Mouse (Mus musculus) cerebellum, postnatal 36 days (tissue): Measurements from ENCODE around the gene Hoxb13.

ENCODE experiments used
- DNase-seq, 2 experiments: peaks; one replicate each; pipeline ENCODE4 v3.0.0; 2021 to 2022; ENCODE audit warnings: mixed read lengths in 2 of 2

Hoxb13 gene

DNA sequence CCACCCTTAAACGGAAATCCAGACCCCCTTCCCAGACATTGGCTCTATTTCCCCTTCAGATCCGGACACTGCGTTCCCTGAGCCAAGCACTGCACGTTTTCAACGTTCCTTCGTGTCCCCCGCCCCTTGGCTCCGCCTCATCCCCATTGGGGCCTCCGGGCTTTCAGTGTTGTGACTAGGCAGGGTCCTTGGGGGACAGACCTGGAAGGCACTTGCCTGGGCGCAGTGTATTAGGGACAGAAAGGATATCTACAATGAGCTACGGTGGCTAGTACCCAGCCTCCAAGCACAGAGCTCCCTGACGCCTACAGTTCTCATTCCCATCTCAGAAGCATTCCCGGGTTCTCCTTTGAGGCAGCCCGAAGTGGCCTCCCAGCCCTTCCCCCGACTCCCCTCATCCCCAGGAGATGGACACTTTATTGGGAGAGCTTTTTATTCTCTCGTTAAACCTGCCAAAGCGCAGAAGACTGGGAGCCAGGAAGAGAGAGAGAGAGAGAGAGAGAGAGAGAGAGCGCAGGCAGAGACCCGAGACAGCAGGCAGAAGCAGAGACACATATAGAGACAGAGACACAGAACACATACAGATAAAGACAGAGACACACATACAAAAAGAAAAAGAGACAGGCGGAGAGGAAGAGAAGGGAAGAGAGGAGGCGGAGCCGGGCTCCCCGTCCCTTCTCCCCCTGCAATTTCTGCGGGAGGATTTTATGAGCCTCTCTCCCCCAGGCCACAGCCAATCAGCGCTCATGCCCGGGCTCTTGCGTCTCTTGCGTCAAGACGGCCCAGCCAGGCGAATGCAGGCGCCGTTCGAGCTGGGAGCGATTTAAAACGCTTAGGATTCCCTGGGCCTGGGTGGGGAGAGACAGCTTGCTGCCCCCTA, at the start of gene Hoxb13:
TSS of gene Hoxb13 (plus strand) at position 796 of the 880 bp plus-strand sequence.
- no peak for DNase-seq

DNA sequence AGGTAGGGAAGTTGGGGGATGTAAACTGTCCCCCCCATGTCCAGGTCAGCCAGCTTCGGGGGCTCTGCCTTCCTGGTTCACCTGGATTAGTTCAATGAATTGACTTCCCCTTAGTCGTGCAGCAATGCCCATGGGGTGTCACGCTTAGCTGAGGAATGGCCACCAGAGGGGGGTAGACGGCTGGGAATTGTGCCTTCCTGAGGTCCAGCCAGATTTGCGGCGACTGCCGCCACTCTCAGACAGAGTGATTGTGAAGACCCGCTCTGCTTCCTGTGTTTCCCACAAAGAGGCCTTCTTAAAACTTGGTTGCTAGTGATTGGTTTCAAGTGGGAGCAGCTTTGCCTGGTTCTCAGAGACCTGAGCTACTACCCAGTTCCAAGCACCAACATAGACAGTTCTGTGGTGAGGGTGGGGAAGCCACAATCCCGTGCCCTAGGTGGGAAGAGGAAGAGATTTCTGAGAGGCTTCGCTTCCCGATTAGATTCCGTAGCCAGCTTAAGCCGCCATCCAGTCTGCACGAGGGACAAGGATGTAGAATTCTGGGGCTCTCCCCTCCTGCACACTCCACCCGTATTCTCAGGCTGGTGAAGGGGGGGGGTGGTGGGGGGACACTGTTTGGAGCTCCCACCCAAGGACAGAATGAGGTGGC, 48.4 kb upstream of the Hoxb13 start:
- DNase-seq = peak; percentile 31 to 33

DNA sequence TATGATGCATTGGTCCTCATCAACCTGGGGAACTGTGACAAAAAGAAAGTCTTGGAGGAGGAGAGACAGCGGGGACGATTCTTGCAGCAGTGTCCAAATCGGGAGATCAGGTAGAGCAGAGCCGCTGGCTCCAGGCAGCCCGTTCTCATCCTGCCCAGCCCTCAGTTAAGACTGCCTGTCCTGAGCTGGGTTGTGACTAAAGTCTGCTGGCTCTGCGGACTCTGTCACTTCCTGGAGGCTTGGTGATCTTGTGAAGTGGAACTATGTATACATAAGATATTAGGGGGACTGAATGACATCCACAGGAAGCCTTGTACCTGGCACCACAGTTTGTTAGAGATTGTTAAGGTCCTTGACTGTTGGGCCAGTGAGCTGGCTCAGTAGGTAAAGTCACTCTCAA, 46.6 kb upstream of the Hoxb13 start:
- no peak for DNase-seq

DNA sequence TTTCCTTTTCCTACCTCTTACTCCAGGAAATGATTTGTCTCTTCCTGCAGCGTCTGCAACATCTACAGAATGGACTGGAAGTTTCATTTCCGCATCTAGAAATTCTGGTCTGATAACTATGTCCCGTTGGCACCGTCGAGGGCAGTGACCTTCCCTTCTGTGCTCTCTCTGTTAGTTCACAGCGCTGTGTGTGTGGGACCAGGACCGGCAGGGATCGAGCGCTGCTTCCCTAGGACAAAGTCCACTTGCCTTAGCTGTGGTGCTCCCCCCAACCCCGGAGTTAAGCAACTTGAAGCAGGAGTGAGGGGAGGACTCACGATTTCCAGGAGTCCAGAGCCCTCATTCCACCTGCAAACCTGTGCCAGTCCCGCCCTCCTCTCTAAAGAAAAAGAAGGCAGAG, 29.3 kb upstream of the Hoxb13 start:
- no peak for DNase-seq

GRCm38 (mm10) chr11:96168125-96168524, 26.0 kb upstream of the Hoxb13 start:
- no peak for DNase-seq

DNA sequence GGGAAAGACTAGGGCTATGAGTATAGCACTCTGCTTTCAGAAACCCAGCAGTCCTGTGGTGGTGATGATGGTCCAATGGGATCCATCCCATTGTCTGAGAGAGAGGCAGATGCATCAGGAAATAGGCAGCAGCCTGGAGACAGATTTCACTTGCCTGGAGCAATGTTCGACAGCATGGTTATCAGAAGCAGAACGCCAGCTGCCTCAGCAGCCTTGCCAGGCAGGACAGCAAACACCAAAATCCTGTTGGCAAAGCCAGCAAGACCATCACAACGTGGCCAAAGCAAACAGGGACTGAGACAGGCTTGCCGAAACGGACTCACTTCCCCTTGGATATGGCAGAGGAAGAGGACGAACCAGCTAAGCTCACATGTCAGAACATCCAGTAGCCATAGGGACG, 25.1 kb upstream of the Hoxb13 start:
- no peak for DNase-seq

GRCm38 (mm10) chr11:96170711-96171379, 23.3 kb upstream of the Hoxb13 start:
- DNase-seq = no peak

- DNase-seq = no peak
Measured at GRCm38 (mm10) chr11:96171601-96172000, 22.5 kb upstream of the Hoxb13 start.

DNA sequence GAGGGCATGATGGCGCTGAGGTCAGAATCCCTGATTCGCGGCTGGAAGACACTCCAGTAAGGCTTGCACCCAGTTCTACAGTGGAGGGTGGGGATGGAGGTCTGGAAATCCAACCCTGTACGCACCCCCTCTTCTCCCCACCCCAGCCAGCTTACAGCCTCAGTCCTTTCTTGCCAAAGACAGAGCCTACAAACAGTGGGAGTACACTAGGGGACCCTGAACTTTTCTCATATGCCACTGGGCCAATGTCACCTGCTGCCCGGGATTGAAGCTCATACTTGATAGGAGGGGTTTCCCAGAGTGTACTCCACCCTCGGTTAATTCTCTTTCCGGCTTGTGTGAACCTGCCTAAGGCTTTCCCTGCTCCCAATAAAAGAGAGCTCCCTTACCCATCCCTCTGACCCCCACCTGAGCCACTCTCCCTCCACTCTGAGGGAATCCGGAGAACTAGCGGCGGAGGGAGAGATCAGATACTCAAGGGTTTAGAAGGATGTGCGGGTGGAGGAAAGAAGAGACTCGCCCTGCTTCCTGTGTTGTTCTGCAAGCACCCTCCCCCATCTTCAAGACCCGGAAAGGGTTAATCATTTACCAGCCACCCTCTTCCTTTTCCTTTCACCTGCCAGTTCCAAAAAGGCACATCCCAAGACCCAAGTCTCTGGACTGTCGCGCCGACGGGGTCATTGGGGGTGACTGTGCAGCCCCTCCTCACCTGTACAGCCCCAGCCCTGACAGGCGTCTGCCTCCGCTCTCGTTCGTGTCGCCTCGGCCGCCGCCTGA, 21.4 kb upstream of the Hoxb13 start:
- no peak for DNase-seq

DNA sequence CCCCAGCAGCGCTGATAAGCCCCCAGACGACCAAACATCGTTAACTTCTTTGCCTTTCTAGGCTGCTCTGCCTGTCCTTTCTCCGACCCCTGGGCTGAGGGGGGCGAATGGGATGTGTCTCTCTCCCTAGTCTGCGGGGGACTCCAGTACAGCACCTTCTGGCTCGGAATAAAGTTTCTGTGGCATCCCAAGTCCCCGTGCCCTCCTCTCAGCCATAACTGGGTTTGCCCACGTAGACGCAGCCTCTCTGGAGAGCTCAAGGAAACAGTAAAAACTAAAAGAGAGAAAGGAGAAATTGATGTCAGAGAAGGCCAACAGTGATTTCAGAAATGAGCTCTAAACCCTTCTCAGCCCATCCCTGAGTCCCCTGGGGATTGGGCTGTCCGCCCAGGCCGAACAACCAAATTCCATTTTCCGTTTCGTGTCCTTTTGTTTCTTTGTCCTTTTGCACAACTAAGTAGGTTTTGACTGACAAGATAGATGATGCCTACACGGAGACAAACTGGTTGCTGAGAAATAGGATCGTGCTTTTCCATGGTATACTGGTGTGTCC, 20.8 kb upstream of the Hoxb13 start:
- DNase-seq = no peak

- no peak for DNase-seq
Measured at GRCm38 (mm10) chr11:96174881-96175280, 19.2 kb upstream of the Hoxb13 start.

GRCm38 (mm10) chr11:96175511-96175910, 18.6 kb upstream of the Hoxb13 start:
- DNase-seq = no peak

- no peak for DNase-seq
Measured at GRCm38 (mm10) chr11:96175951-96176530, 18.1 kb upstream of the Hoxb13 start.

DNA sequence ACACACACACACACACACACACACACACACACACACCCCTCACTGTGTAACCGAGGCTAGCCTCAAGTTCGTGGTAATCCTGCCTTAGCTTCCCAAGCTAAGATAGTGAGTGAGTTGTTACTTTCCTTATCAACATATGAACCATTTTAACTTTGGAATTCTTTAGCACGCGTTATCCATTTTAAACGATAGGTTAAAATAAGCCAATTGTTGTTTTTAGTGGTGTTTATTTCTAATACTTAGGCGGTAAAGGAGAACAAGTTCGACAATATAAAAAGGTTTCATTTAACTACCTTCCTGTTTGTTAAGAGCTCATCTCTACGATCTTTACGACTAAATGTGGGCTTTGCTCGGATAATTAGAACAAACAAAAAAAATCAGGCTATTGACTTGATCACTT, 17.3 kb upstream of the Hoxb13 start:
- DNase-seq = no peak

- no peak for DNase-seq
Measured at GRCm38 (mm10) chr11:96177546-96178174, 16.5 kb upstream of the Hoxb13 start.

DNA sequence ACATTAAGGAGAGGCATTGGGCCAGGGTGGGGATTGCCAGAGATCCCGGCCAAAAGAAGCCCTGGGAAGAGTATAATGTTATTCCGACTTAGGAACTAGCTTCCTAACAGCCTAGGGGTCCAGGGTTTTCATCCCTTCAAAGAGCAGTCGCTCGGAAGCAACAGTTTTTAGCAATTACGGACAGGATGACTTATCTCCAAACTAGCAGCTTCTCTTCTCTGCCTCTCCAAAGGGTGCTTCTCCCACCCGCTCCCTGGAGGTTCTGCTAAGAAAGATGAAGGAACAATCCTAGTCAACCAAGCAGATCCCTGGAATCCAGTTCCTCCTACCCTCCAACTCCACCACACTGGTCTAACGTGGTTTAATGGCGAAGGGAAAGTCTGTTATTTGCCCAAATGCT, 15.8 kb upstream of the Hoxb13 start:
- DNase-seq = no peak

DNA sequence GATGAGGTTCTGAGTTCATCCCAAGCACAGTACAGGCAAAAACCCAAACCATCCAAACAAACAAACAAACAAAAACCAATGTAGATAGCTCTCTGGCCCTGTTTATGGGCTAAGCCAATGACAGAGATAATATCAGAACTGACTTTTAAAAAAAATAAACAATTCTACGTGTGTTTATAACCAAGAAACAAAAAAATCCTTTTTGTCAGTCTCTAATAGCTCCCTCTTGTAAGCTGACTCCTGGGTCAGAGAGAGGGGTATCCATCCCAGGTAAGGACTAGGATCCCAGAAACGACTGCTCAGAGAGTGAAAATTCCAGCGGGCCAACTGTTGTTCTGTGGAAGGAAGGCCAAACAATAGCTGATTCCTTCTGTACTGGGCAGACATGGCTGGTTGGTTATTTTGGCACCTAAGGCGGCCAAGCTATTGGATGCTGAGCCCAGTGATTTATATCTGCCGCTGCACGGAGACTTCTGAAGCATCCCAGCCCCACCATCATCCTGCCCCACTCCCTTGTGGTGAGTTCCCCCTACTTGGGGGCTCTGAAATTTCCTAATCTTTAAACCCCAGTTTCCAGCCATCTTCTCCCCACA, 15.1 kb upstream of the Hoxb13 start:
- DNase-seq = no peak

GRCm38 (mm10) chr11:96181061-96181460, 13.1 kb upstream of the Hoxb13 start:
- DNase-seq = no peak

- DNase-seq = no peak
Measured at GRCm38 (mm10) chr11:96184233-96184632, 9.9 kb upstream of the Hoxb13 start.

DNA sequence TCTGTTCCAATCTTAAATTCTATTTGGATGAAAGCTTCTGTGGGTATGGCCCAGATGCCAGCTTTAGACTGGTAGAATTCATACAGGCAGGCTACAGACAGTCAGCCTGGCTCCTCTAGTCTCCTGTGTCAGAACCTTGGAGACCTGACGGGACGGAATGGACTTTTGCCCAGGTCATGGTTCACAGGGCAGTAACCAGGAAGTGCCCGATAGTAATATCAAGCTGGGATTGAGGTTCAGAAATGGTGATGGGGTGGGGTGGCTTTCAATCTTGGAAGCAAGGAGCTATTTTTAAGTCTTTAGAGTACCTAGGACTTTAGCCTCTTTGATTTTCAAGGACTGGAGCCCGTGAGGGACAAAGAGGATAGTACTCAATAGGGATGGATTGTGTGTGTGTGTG, 6.8 kb upstream of the Hoxb13 start:
- DNase-seq = no peak

DNA sequence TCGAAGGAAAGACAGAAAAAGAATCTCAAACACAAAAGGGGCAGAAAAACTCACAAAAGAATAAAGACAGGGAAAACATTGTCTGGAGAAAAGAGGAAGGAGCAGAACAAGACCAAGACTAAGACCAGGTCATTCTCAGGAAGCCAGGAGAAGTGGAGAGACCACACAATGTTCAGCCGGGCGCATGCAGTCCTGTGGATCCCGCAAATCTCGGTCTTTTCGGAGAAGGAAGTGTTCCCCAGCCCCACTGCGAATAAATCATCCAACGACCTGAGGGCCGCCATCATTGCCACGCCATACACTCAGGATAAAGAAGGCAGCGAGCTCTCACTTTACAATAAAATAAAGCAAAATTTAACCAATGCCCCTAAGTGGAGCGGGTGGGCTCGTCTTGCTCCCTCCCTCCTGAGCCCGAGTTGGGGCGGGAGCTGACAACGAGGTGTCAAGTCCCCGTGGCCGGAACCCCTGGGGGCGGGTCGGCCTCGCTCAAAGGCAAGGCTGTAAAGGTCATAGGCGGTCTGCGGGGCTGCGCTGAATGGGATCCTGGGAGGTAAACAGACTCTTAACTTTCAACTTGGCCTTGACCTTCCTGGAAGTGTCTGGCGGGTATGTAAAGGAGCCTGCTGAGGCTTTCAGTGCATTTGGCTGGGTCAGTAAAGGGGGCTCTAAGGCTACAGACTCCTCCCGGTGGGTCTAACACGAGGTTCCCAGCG, 4.2 kb upstream of the Hoxb13 start:
- no peak for DNase-seq
